Mouse (Mus musculus) embryonic facial prominence, embryonic 13.5 days (tissue): ENCODE results near the gene Arap2. TPM values are rescaled to one million over a fixed set of nuclear protein-coding genes. Genes with fewer than 3 reads are reported as not detected.

Experiments used
- ATAC-seq: fragments of 200-750 bp; cut with Nextera tagmentation; 2 replicates; pipeline ENCODE4 v1.8.0; 2017; ENCODE audit warnings: low read depth; ENCODE audit not compliant: insufficient number of reproducible peaks, insufficient read depth, low FRiP score, low TSS enrichment
- H3K27ac ChIP-seq: fragments of 300-500 bp; sonication (generic); 2 replicates; pipeline ENCODE4 v1.5.1; 2015; ENCODE audit warnings: moderate library complexity, mild to moderate bottlenecking, inconsistent platforms
- H3K27me3 ChIP-seq: fragments of 300-500 bp; sonication (generic); 2 replicates; pipeline ENCODE4 v1.6.1; 2015; ENCODE audit warnings: mild to moderate bottlenecking, inconsistent platforms
- H3K36me3 ChIP-seq: fragments of 300-500 bp; sonication (generic); 2 replicates; pipeline ENCODE4 v1.6.1; 2015; ENCODE audit warnings: mild to moderate bottlenecking, inconsistent platforms
- H3K4me1 ChIP-seq: fragments of 300-500 bp; sonication (generic); 2 replicates; pipeline ENCODE4 v1.6.1; 2015; ENCODE audit warnings: inconsistent platforms
- H3K4me2 ChIP-seq: fragments of 300-500 bp; sonication (generic); 2 replicates; pipeline ENCODE4 v1.6.1; 2015; ENCODE audit warnings: moderate library complexity, mild to moderate bottlenecking, inconsistent platforms
- H3K4me3 ChIP-seq: fragments of 300-500 bp; sonication (generic); 2 replicates; pipeline ENCODE4 v1.5.1; 2015; ENCODE audit warnings: mild to moderate bottlenecking, inconsistent platforms
- H3K9ac ChIP-seq: fragments of 300-500 bp; sonication (generic); 2 replicates; pipeline ENCODE4 v1.6.1; 2015; ENCODE audit warnings: mild to moderate bottlenecking, inconsistent platforms
- H3K9me3 ChIP-seq: fragments of 300-500 bp; sonication (generic); 2 replicates; pipeline ENCODE4 v1.6.1; 2016; ENCODE audit warnings: inconsistent platforms
- WGBS: fragments of 180-500 bp; shearing (Covaris S2); methylation state at CpG from one replicate; pipeline ENCODE4 v1.1.7; 2015; ENCODE audit warnings: mixed read lengths; 5-methylcytosine and 5-hydroxymethylcytosine counted together
- polyA plus RNA-seq: library from polyadenylated mRNA; unstranded; fragments of >200 nt; fragmentation: Nextera tagmentation; extraction: Ambion mirVana; gene quantifications from 2 replicates; pipeline ENCODE4 v1.2.1, GENCODE M21; 2015

Arap2 gene
- 6.2 and 7.1 TPM in 2 replicates for polyA plus RNA-seq

- H3K4me3 ChIP-seq: peak within 1 kb of the TSS; percentile 63
- ATAC-seq: peak; percentile 73
- under 1% methylated on average over 77 of the region's 106 CpGs for WGBS
- H3K36me3 ChIP-seq: no peaks in the 10 kb centered on the region
- H3K27me3 ChIP-seq: peaks cover 9% of the 10 kb centered on the region
- peak within 1 kb of the TSS; percentile 85 for H3K4me2 ChIP-seq
- H3K9me3 ChIP-seq: no peaks in the 10 kb centered on the region
- no peak within 1 kb of the TSS; the same call in 1 of the 2 replicates for H3K27ac ChIP-seq
- H3K4me1 ChIP-seq: no peaks in the 10 kb centered on the region
- H3K9ac ChIP-seq: peak within 1 kb of the TSS; percentile 73
Observed at GRCm38 (mm10) chr5:62765784-62766701, at the start of gene Arap2. Arap2 (minus strand) TSS chr5:62766159.

DNA sequence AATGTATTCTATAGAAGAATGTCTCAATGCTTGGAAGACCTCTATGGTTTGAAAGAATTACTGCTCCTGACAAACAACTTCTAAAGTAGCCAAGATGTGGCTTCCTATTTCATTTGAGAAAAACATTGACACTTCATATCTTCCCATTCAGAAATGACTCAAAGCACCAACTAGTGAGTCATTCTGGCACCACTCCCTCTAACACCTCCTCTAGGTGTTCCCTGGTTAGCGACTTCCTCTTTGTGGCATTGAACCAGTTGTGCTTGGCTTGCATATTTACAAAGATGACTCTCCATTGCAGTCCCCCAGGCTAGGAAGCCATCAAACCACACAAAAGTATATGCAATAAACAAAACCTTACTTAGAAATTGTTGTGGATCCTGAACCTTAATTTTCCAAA lies 49.8 kb upstream of the Arap2 start:
- Histone ChIP-seq H3K4me3 (no peak overlapping the region), H3K4me1 (no peaks in the 10 kb centered on the region), H3K36me3 (no peaks in the 10 kb centered on the region), H3K9ac (no peak overlapping the region), H3K9me3 (no peaks in the 10 kb centered on the region), H3K27ac (no peak overlapping the region), H3K4me2 (no peak overlapping the region), H3K27me3 (no peaks in the 10 kb centered on the region)
- 70% methylated on average over 1 of the region's 1 CpGs for WGBS
- no peak for ATAC-seq

- H3K9ac ChIP-seq: no peak overlapping the region
- H3K27me3 ChIP-seq: no peaks in the 10 kb centered on the region
- no peaks in the 10 kb centered on the region for H3K4me1 ChIP-seq
- no peak overlapping the region for H3K27ac ChIP-seq
- H3K36me3 ChIP-seq: no peaks in the 10 kb centered on the region
- H3K4me3 ChIP-seq: no peak overlapping the region
- no peak overlapping the region for H3K4me2 ChIP-seq
- ATAC-seq: no peak
- 62% methylated on average over 1 of the region's 1 CpGs for WGBS
- H3K9me3 ChIP-seq: no peaks in the 10 kb centered on the region
Observed at GRCm38 (mm10) chr5:62814072-62814414, 48.1 kb upstream of the Arap2 start.

DNA sequence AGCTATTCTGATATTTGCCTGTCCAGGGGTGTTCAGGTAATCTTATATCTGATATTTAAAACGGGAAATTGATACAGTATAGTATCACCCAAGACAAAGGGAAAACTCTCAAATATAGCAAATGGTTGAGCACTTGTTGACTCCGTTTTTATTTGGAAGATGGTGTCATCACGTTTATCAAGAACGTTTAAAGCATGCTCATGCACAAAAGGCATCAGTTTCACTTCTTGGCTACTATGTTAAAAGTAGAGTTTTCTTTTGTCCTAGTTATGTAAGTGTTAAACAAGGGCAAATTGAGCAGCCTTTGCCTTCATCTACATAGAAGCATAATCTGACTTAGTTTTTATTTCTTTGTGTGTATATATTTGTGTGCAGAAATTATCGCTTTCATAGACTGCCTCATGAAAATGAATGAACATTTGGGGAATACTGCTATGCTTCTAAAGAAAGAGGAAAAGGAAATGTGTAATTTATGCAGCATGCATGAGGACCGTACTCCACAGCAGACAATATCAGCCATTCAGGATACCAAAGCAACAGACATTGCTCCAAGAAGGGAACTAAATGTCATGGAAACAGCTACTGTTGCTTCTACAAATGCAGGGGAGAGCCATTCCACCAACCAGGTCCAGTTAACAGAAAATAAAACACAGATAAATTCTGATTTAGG lies 47.6 kb upstream of the Arap2 start, which contains the start of gene Dthd1:
Dthd1 (plus strand) TSS at position 422 of the 670 bp plus-strand sequence.
- Histone ChIP-seq H3K4me2 (no peak within 1 kb of the TSS), H3K4me1 (no peaks in the 10 kb centered on the region), H3K9ac (no peak within 1 kb of the TSS), H3K27me3 (no peaks in the 10 kb centered on the region), H3K9me3 (no peaks in the 10 kb centered on the region), H3K27ac (no peak within 1 kb of the TSS), H3K4me3 (no peak within 1 kb of the TSS), H3K36me3 (no peaks in the 10 kb centered on the region)
- 84% methylated on average over 6 of the region's 6 CpGs for WGBS
- no peak for ATAC-seq

DNA sequence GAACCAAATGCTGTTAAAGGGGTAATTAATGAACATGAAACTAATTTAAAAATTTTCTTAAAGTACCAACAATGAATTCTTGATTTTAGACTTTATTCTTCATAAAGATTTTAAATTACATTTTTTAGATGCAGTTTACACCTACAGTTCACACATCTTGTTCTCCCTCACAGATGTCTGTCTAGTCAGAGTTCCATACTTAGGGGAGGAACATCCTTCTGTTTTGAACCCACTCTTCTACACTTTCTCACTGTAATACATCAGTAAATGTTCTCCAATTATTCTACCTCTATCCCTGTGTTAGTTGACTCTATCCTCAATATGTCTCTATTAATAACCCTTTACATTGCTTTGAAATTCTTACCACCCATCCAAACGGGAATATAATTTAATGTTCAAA lies 26.8 kb upstream of the Arap2 start:
- H3K36me3 ChIP-seq: no peaks in the 10 kb centered on the region
- WGBS: 76% methylated on average over 1 of the region's 1 CpGs
- no peak for ATAC-seq
- no peak overlapping the region for H3K4me2 ChIP-seq
- no peaks in the 10 kb centered on the region for H3K27me3 ChIP-seq
- no peaks in the 10 kb centered on the region for H3K4me1 ChIP-seq
- H3K4me3 ChIP-seq: no peak overlapping the region
- no peaks in the 10 kb centered on the region for H3K9me3 ChIP-seq
- H3K27ac ChIP-seq: no peak overlapping the region
- no peak overlapping the region for H3K9ac ChIP-seq

GRCm38 (mm10) chr5:62790921-62791564 lies 25.1 kb upstream of the Arap2 start:
- H3K4me1 ChIP-seq: no peaks in the 10 kb centered on the region
- ATAC-seq: no peak
- no peaks in the 10 kb centered on the region for H3K36me3 ChIP-seq
- no peaks in the 10 kb centered on the region for H3K9me3 ChIP-seq
- H3K27ac ChIP-seq: no peak overlapping the region
- WGBS: 91% methylated on average over 5 of the region's 5 CpGs
- H3K4me3 ChIP-seq: no peak overlapping the region
- no peak overlapping the region for H3K4me2 ChIP-seq
- no peak overlapping the region for H3K9ac ChIP-seq
- no peaks in the 10 kb centered on the region for H3K27me3 ChIP-seq

- H3K4me1 ChIP-seq: no peaks in the 10 kb centered on the region
- H3K4me3 ChIP-seq: no peak overlapping the region
- no peak for ATAC-seq
- H3K9me3 ChIP-seq: no peaks in the 10 kb centered on the region
- no peaks in the 10 kb centered on the region for H3K27me3 ChIP-seq
- H3K9ac ChIP-seq: no peak overlapping the region
- WGBS: 73% methylated on average over 3 of the region's 3 CpGs
- no peak overlapping the region for H3K27ac ChIP-seq
- no peak overlapping the region for H3K4me2 ChIP-seq
- no peaks in the 10 kb centered on the region for H3K36me3 ChIP-seq
Observed at GRCm38 (mm10) chr5:62786809-62787208, 20.9 kb upstream of the Arap2 start.

DNA sequence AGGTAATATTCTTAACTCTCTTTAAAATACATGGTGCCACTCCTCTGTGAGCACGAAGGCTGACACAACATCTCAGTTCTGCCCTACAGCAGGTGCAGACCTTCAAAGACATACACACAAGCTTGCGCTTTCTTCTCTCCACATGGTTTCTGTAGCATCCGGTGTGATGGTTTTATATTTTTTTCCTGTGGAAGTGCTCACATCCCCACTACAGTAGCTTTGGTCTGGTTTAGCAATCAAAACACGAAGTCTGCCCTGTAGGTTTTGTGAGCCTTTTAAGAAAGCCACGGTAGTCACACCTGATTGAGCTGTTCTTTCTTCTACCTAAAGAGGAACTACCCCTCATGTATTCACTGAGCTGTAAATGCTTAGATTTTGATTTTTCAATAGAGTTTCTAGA lies 12.7 kb upstream of the Arap2 start:
- Histone ChIP-seq H3K4me2 (no peak overlapping the region), H3K9me3 (no peaks in the 10 kb centered on the region), H3K4me1 (no peaks in the 10 kb centered on the region), H3K27ac (no peak overlapping the region), H3K9ac (no peak overlapping the region), H3K36me3 (no peaks in the 10 kb centered on the region), H3K27me3 (no peaks in the 10 kb centered on the region), H3K4me3 (no peak overlapping the region)
- no peak for ATAC-seq
- WGBS: 75% methylated on average over 5 of the region's 5 CpGs

GRCm38 (mm10) chr5:62777804-62778203 lies 11.8 kb upstream of the Arap2 start:
- H3K9me3 ChIP-seq: no peaks in the 10 kb centered on the region
- no peak overlapping the region for H3K4me3 ChIP-seq
- H3K9ac ChIP-seq: no peak overlapping the region
- no peaks in the 10 kb centered on the region for H3K27me3 ChIP-seq
- H3K36me3 ChIP-seq: no peaks in the 10 kb centered on the region
- 74% methylated on average over 8 of the region's 8 CpGs for WGBS
- H3K4me2 ChIP-seq: no peak overlapping the region
- ATAC-seq: no peak
- H3K27ac ChIP-seq: no peak overlapping the region
- no peaks in the 10 kb centered on the region for H3K4me1 ChIP-seq

GRCm38 (mm10) chr5:62771775-62772599 lies 6.0 kb upstream of the Arap2 start:
- no peak overlapping the region for H3K27ac ChIP-seq
- 84% methylated on average over 11 of the region's 11 CpGs for WGBS

DNA sequence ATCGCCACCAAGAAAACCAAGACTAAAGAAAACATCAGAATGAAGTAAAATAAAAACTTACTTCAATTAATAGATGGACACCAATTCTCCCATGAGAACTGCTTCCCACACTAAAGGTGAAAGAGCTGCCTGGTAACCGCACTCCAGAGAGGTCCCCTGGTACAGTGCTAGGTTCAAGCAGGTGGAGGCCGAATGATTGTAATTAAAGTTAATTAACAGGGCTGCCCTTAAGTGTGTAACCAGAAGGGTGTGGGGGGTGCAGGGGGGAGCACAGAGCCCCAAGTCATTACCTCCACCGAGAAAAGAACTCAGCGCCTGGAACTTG lies 538 bp downstream of the Arap2 start:
- H3K36me3 ChIP-seq: no peaks in the 10 kb centered on the region
- H3K4me2 ChIP-seq: peak overlapping the region; percentile 85
- 0 out of 2 replicates have a peak, but pooled peaks cover 3% of the 10 kb centered on the region for H3K4me1 ChIP-seq
- H3K27ac ChIP-seq: no peak overlapping the region
- H3K9ac ChIP-seq: peak overlapping the region; percentile 73
- 15% methylated on average over 5 of the region's 5 CpGs for WGBS
- 0 out of 2 replicates have a peak, but pooled peaks have one; percentile 7 for ATAC-seq
- peak overlapping the region; percentile 63 for H3K4me3 ChIP-seq
- H3K9me3 ChIP-seq: no peaks in the 10 kb centered on the region
- peaks cover 9% of the 10 kb centered on the region for H3K27me3 ChIP-seq

More at GRCm38 (mm10) chr5:62771775-62772599, 6.0 kb upstream of the Arap2 start:
- H3K4me1 ChIP-seq: no peaks in the 10 kb centered on the region
- H3K36me3 ChIP-seq: no peaks in the 10 kb centered on the region
- H3K9me3 ChIP-seq: no peaks in the 10 kb centered on the region
- no peak for ATAC-seq
- H3K4me3 ChIP-seq: no peak overlapping the region
- H3K4me2 ChIP-seq: no peak overlapping the region
- no peak overlapping the region for H3K9ac ChIP-seq
- H3K27me3 ChIP-seq: peaks cover under 1% of the 10 kb centered on the region
